Mouse (Mus musculus): ENCODE results near the gene Dnm3. TPM values are rescaled to one million over a fixed set of nuclear protein-coding genes. Genes with fewer than 3 reads are reported as not detected.

Dnm3 gene
- polyA plus RNA-seq, 1 experiment from 2014 or later = 25.7 TPM

GRCm38 (mm10) chr1:162081693-162082372 is 396.0 kb downstream of the Dnm3 start:
- ATAC-seq (ENCODE audit: low FRiP score) = no peak
- no peak overlapping the region for H3K4me2 ChIP-seq (replicated peaks)
- H3K9ac ChIP-seq = no peak overlapping the region
- no peak overlapping the region for H3K27ac ChIP-seq
- no peaks in the 10 kb centered on the region for H3K36me3 ChIP-seq
- no peak overlapping the region for H3K4me3 ChIP-seq
- WGBS = 84% methylated on average over 8 of the region's 8 CpGs
- H3K9me3 ChIP-seq (replicated peaks) = no peaks in the 10 kb centered on the region
- H3K4me1 ChIP-seq = peaks cover 8% of the 10 kb centered on the region; the same call in 1 of the 2 replicates
- no peaks in the 10 kb centered on the region for H3K27me3 ChIP-seq

- WGBS = 84% methylated on average over 7 of the region's 7 CpGs
- ATAC-seq (ENCODE audit: low FRiP score) = no peak
- H3K27me3 ChIP-seq = no peaks in the 10 kb centered on the region
- no peak overlapping the region for H3K27ac ChIP-seq
- H3K4me2 ChIP-seq (replicated peaks) = no peak overlapping the region
- H3K4me1 ChIP-seq = peaks cover 9% of the 10 kb centered on the region
- no peak overlapping the region for H3K9ac ChIP-seq
- H3K9me3 ChIP-seq (replicated peaks) = no peaks in the 10 kb centered on the region
- no peaks in the 10 kb centered on the region for H3K36me3 ChIP-seq
- no peak overlapping the region for H3K4me3 ChIP-seq
Observed at GRCm38 (mm10) chr1:162079989-162080388, 397.8 kb downstream of the Dnm3 start.

DNA sequence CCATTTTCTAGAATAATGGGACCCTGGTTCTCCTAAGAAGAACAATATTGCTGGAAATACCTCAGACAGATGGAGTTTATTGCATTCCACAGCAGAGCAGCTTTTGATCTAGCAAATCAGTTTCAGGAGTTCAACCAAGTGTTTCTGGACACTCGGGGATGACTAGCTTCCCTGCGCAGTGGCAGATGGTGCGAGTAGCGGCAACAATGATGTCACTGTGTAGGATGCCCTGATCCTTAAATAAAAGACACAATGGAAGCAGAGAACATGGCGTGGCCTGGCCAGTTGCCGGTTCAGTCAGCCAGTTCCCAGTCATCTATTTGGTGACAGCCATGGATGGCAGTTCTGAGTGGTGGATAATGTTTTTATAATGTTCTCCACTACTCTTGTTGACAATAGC is 400.4 kb downstream of the Dnm3 start:
- WGBS = 68% methylated on average over 6 of the region's 6 CpGs

GRCm38 (mm10) chr1:162076581-162077001 is 401.2 kb downstream of the Dnm3 start:
- ATAC-seq (ENCODE audit: low FRiP score) = no peak
- peak overlapping the region; percentile 14; the same call in 1 of the 2 replicates for H3K27ac ChIP-seq

More for the DNA sequence above, 400.4 kb downstream of the Dnm3 start:
- no peaks in the 10 kb centered on the region for H3K9me3 ChIP-seq (replicated peaks)
- H3K4me3 ChIP-seq = no peak overlapping the region
- H3K36me3 ChIP-seq = no peaks in the 10 kb centered on the region
- no peak overlapping the region for H3K4me2 ChIP-seq (replicated peaks)
- H3K27ac ChIP-seq = peak overlapping the region; percentile 19
- H3K4me1 ChIP-seq = peaks cover 9% of the 10 kb centered on the region
- no peak overlapping the region for H3K9ac ChIP-seq
- ATAC-seq (ENCODE audit: low FRiP score) = no peak
- H3K27me3 ChIP-seq = no peaks in the 10 kb centered on the region

DNA sequence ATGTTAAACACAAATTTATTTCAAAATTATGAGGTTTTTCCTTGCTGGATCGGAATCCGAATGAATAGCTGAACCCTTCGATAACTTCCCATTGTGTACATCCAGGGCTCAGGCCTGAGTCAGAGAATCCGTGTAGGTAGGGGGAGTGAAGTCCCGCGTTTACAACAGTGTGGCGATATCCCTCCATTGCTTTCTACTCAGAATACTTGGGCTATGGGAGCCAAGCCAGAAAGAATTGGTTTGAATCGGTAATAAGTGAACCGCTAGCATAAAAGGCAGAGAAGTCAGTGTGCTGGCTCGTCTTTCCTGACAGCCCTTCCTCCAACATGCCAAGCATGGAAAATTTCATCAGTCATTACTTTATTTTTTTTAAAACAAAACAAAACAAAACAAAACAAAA is 402.0 kb downstream of the Dnm3 start:
- no peaks in the 10 kb centered on the region for H3K36me3 ChIP-seq
- peak overlapping the region; percentile 60 for H3K27ac ChIP-seq
- no peaks in the 10 kb centered on the region for H3K27me3 ChIP-seq
- 71% methylated on average over 10 of the region's 10 CpGs for WGBS
- no peak for ATAC-seq (ENCODE audit: low FRiP score)
- peaks cover 9% of the 10 kb centered on the region for H3K4me1 ChIP-seq
- H3K4me2 ChIP-seq (replicated peaks) = no peak overlapping the region
- no peak overlapping the region for H3K9ac ChIP-seq
- no peaks in the 10 kb centered on the region for H3K9me3 ChIP-seq (replicated peaks)
- no peak overlapping the region for H3K4me3 ChIP-seq

More at GRCm38 (mm10) chr1:162076581-162077001, 401.2 kb downstream of the Dnm3 start:
- Histone ChIP-seq H3K9me3 (replicated peaks) (no peaks in the 10 kb centered on the region), H3K36me3 (no peaks in the 10 kb centered on the region), H3K9ac (no peak overlapping the region), H3K4me1 (peaks cover 9% of the 10 kb centered on the region), H3K27me3 (no peaks in the 10 kb centered on the region), H3K4me2 (replicated peaks) (no peak overlapping the region), H3K4me3 (no peak overlapping the region)
- 55% methylated on average over 10 of the region's 10 CpGs for WGBS

- no peak overlapping the region for H3K9ac ChIP-seq
- no peak for ATAC-seq (ENCODE audit: low FRiP score)
- no peaks in the 10 kb centered on the region for H3K27me3 ChIP-seq
- 55% methylated on average over 4 of the region's 4 CpGs for WGBS
- H3K4me2 ChIP-seq (replicated peaks) = no peak overlapping the region
- no peaks in the 10 kb centered on the region for H3K9me3 ChIP-seq (replicated peaks)
- H3K4me1 ChIP-seq = peaks cover 9% of the 10 kb centered on the region
- peak overlapping the region; percentile 60 for H3K27ac ChIP-seq
- H3K4me3 ChIP-seq = no peak overlapping the region
- H3K36me3 ChIP-seq = no peaks in the 10 kb centered on the region
Observed at GRCm38 (mm10) chr1:162075416-162075815, 402.4 kb downstream of the Dnm3 start.

DNA sequence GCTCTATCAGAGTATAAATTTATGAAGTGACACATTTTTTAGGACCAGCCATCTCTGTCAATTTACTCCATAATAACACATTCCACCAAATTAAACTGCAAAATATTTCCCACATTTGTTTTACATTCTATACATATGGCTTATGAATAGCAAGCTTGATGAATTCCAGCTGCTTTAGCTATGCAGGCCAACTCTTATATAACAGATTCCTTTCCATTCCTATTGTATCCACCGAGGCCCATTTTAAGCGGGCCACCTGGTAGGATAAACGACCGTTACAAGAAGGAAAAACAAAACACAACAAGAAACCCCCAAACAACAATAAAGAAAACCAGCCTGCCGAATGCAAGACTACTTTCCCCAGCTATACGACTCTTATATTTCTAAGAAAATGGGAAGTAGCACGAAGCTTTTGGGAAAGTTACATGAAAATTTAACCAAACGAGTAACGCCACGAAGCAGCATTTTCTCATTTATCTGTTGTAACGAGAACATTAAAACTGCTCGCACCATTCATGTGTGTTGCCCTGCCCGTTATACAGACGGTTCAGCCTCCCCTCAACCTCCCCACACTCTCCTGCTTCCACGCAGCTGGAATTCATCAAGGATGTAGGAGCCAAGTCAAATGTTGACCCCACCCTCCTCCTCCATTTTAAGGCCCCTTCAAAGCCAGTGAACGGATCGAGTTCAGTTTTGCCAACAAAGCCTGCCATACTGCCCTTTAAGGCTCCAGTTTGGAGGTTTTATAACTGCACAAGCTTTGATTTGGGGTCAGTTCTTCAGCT is 403.0 kb downstream of the Dnm3 start:
- WGBS = 71% methylated on average over 17 of the region's 17 CpGs
- no peak overlapping the region for H3K4me3 ChIP-seq
- no peaks in the 10 kb centered on the region for H3K27me3 ChIP-seq
- no peaks in the 10 kb centered on the region for H3K36me3 ChIP-seq
- no peak overlapping the region for H3K4me2 ChIP-seq (replicated peaks)
- peaks cover 9% of the 10 kb centered on the region for H3K4me1 ChIP-seq
- H3K27ac ChIP-seq = peak overlapping the region; percentile 60
- H3K9me3 ChIP-seq (replicated peaks) = no peaks in the 10 kb centered on the region
- ATAC-seq (ENCODE audit: low FRiP score) = no peak
- H3K9ac ChIP-seq = no peak overlapping the region

DNA sequence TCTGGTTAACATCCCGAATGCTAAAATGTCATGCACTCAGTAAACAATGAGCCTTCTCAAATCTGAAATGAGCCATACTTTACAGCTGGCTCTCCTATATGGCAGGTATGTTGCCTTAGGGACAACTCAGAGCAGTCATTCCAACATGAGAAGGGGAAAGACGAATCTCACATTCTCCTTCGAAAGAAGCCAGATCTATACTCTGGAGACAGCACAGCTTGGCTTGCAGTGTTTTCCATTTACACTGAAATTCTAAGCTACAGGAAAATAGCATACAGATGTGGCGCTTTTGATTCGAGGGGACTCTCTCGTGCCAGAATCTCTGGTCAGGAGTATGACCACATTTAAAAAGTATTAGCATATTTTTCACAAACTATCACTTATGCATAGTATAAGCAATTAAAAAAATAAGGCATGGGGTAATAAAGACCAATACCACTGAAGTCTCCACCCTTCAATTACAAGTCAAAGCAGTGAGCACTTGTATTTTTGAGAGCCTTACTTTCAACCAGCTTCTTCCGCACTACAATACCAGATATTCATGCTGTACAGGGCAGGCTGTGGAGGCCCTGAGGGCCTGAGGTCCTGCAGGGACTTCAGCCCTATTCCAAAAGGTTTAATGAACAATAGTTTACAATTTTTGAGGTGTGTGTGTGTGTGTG is 404.8 kb downstream of the Dnm3 start:
- 80% methylated on average over 7 of the region's 7 CpGs for WGBS
- H3K4me3 ChIP-seq = no peak overlapping the region
- no peak overlapping the region for H3K9ac ChIP-seq
- no peaks in the 10 kb centered on the region for H3K36me3 ChIP-seq
- H3K4me1 ChIP-seq = peaks cover 9% of the 10 kb centered on the region
- no peak for ATAC-seq (ENCODE audit: low FRiP score)
- no peaks in the 10 kb centered on the region for H3K27me3 ChIP-seq
- H3K27ac ChIP-seq = peak overlapping the region; percentile 55; the same call in 1 of the 2 replicates
- no peak overlapping the region for H3K4me2 ChIP-seq (replicated peaks)
- no peaks in the 10 kb centered on the region for H3K9me3 ChIP-seq (replicated peaks)

DNA sequence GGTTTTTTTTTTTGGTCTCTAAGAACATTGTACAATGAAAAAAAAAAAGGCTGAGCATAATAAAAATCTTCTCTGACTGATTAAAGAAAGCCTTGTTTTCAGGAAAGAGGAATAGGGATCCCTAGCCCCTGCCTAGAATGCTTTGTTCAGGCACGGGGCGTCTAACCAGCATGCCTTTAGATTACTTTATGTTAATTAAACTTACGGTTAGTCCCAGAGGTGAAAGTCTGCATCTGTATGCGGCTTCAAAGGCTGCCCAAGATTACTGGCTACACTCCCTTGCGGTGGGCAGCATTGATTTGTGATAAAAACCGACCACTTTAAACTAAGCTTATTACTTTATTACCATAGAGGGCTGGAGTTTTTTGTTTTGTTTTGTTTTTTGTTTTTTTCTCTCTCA is 424.2 kb downstream of the Dnm3 start:
- peak; percentile 61; the same call in 1 of the 2 replicates for ATAC-seq (ENCODE audit: low FRiP score)
- WGBS = 15% methylated on average over 6 of the region's 6 CpGs
- H3K4me2 ChIP-seq (replicated peaks) = no peak overlapping the region
- H3K9me3 ChIP-seq (replicated peaks) = no peaks in the 10 kb centered on the region
- H3K27ac ChIP-seq = no peak overlapping the region
- no peaks in the 10 kb centered on the region for H3K36me3 ChIP-seq
- H3K4me3 ChIP-seq = no peak overlapping the region
- H3K9ac ChIP-seq = no peak overlapping the region
- peaks cover 16% of the 10 kb centered on the region for H3K4me1 ChIP-seq
- H3K27me3 ChIP-seq = no peaks in the 10 kb centered on the region

- Histone ChIP-seq H3K9ac (no peak overlapping the region), H3K4me2 (replicated peaks) (no peak overlapping the region), H3K4me3 (no peak overlapping the region), H3K27me3 (no peaks in the 10 kb centered on the region), H3K9me3 (replicated peaks) (no peaks in the 10 kb centered on the region), H3K36me3 (no peaks in the 10 kb centered on the region), H3K27ac (peak overlapping the region; percentile 52), H3K4me1 (peaks cover 16% of the 10 kb centered on the region)
- WGBS = 48% methylated on average over 7 of the region's 7 CpGs
- no peak for ATAC-seq (ENCODE audit: low FRiP score)
Observed at GRCm38 (mm10) chr1:162053186-162053585, 424.6 kb downstream of the Dnm3 start.

GRCm38 (mm10) chr1:162052755-162053154 is 425.1 kb downstream of the Dnm3 start:
- no peaks in the 10 kb centered on the region for H3K36me3 ChIP-seq
- no peak overlapping the region for H3K4me3 ChIP-seq
- H3K27ac ChIP-seq = peak overlapping the region; percentile 52
- no peak overlapping the region for H3K4me2 ChIP-seq (replicated peaks)
- WGBS = 69% methylated on average over 6 of the region's 6 CpGs
- no peaks in the 10 kb centered on the region for H3K9me3 ChIP-seq (replicated peaks)
- no peaks in the 10 kb centered on the region for H3K27me3 ChIP-seq
- no peak overlapping the region for H3K9ac ChIP-seq
- no peak for ATAC-seq (ENCODE audit: low FRiP score)
- H3K4me1 ChIP-seq = peaks cover 16% of the 10 kb centered on the region

DNA sequence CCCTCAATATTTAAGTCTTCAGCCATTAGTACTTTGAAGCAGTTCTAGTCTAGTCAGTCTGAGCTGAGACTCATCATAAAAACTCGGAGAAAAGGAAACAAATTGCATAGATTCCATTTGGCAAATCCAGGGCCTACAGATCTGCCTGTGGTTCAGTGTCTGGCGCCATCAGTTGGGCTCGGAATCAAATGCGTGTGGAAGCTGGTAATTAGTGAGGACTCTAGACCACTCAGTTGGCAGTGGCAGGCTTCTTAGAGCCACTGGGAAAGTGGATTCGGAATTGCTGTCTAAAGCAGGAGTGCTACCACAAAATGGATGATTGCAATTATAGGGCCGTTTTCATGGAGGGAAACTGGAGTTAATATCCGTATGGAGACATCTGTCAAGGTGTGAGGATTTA is 425.7 kb downstream of the Dnm3 start:
- H3K36me3 ChIP-seq = no peaks in the 10 kb centered on the region
- 79% methylated on average over 7 of the region's 7 CpGs for WGBS
- H3K27me3 ChIP-seq = no peaks in the 10 kb centered on the region
- 0 out of 2 replicates have a peak overlapping the region, but pooled peaks have one; percentile 52 for H3K27ac ChIP-seq
- no peak overlapping the region for H3K4me3 ChIP-seq
- H3K9ac ChIP-seq = no peak overlapping the region
- H3K4me2 ChIP-seq (replicated peaks) = no peak overlapping the region
- no peak for ATAC-seq (ENCODE audit: low FRiP score)
- no peaks in the 10 kb centered on the region for H3K9me3 ChIP-seq (replicated peaks)
- peaks cover 16% of the 10 kb centered on the region for H3K4me1 ChIP-seq

Measured in hindbrain, embryonic 12.5 days (tissue).